Comparison of ENCODE assay signal across 9 mouse cellular contexts in genomic region chr1:39700599-39701273, GRCm38 (mm10). TPM values are rescaled to one million over a fixed set of nuclear protein-coding genes. Genes with fewer than 3 reads are reported as not detected.
A peak's percentile ranks its signal among the peaks of the same experiment; 100 is the strongest.
DNase-seq lines count a peak whose midpoint lies in the region; ATAC-seq and TF ChIP-seq lines count a peak whose summit lies in the region.
"Had no signal": no experiment of that assay in that cellular context is flagged by ENCODE, and none has a peak within 500 bp of the region (broad histone marks: within the 10 kb centered on the region; RNA-seq: fewer than 3 reads in every experiment).

No protein-coding gene starts in this region.

- 47% methylated on average over 7 of the region's 7 CpGs for WGBS in heart, postnatal 0 days
- WGBS in forebrain, embryonic 10.5 days: 7% methylated on average over 7 of the region's 7 CpGs
- 6% methylated on average over 7 of the region's 7 CpGs for WGBS in limb, embryonic 13.5 days
- WGBS in liver, embryonic 12.5 days (ENCODE audit: insufficient replicate concordance): 57% methylated on average over 7 of the region's 7 CpGs

- no peaks in the 10 kb centered on the region for H3K27me3 ChIP-seq in heart, postnatal 0 days (ENCODE audit: control insufficient read depth, insufficient read depth, low read length)
- H3K27me3 ChIP-seq in Patski: no peaks in the 10 kb centered on the region
- peaks cover 17% of the 10 kb centered on the region for H3K27me3 ChIP-seq in forebrain, embryonic 10.5 days (ENCODE audit: poor library complexity, severe bottlenecking)
- no peaks in the 10 kb centered on the region for H3K27me3 ChIP-seq in limb, embryonic 13.5 days
- H3K27me3 ChIP-seq in liver, embryonic 12.5 days (replicated peaks): no peaks in the 10 kb centered on the region

- no peak for TF ChIP-seq CTCF in heart, postnatal 0 days (IDR thresholded peaks at IDR 0.05; ENCODE audit: low read depth)
- no peak for TF ChIP-seq CTCF in Patski (IDR thresholded peaks at IDR 0.05)

- in situ Hi-C loops in Patski (cut with MboI; ENCODE audit: low pct_unique_long_range_greater_than_20kb): no loop called here

- no peak overlapping the region for H3K4me2 ChIP-seq in heart, postnatal 0 days (ENCODE audit: low read depth, low read length)
- H3K4me2 ChIP-seq in limb, embryonic 13.5 days (replicated peaks): peak overlapping the region; percentile 46
- H3K4me2 ChIP-seq in liver, embryonic 12.5 days: no peak overlapping the region

- CTCF ChIA-PET in Patski (lab: Charles Lee): no interaction called here

- H3K4me3 ChIP-seq in heart, postnatal 0 days (ENCODE audit: low read depth, low read length): no peak overlapping the region
- H3K4me3 ChIP-seq in forebrain, embryonic 10.5 days: peak overlapping the region; percentile 27
- H3K4me3 ChIP-seq in limb, embryonic 13.5 days: no peak overlapping the region
- H3K4me3 ChIP-seq in liver, embryonic 12.5 days: no peak overlapping the region

- ATAC-seq in heart, postnatal 0 days (ENCODE audit: insufficient read depth, low read depth): no peak
- peak; percentile 69 for ATAC-seq in Patski
- ATAC-seq in limb, embryonic 13.5 days (ENCODE audit: low FRiP score, low read depth): peak; percentile 54
- ATAC-seq in liver, embryonic 12.5 days: no peak

- peak; percentile 3 for DNase-seq in heart, postnatal 0 days (ENCODE audit: low spot score)
- DNase-seq in heart, postnatal 14 days: no peak
- peak; percentile 53 for DNase-seq in Patski (ENCODE audit: low read depth, low spot score)
- DNase-seq in forebrain, embryonic 10.5 days (ENCODE audit: extremely low spot score, low spot score): peak; percentile 47
- DNase-seq in right cerebral cortex, adult 2 months (ENCODE audit: low spot score in 2 of 2): no peak
- no peak for DNase-seq in right cerebral cortex, postnatal 36 days (ENCODE audit: low spot score in 2 of 2)
- DNase-seq: right cerebral cortex, adult 18-20 months had no signal

- no peaks in the 10 kb centered on the region for H3K9me3 ChIP-seq in heart, postnatal 0 days (replicated peaks; ENCODE audit: control insufficient read depth, low read length)
- H3K9me3 ChIP-seq in forebrain, embryonic 10.5 days: no peaks in the 10 kb centered on the region
- H3K9me3 ChIP-seq in limb, embryonic 13.5 days: no peaks in the 10 kb centered on the region
- no peaks in the 10 kb centered on the region for H3K9me3 ChIP-seq in liver, embryonic 12.5 days (replicated peaks)

- H3K27ac ChIP-seq in heart, postnatal 0 days (ENCODE audit: low read depth): no peak overlapping the region
- H3K27ac ChIP-seq in forebrain, embryonic 10.5 days: peak overlapping the region; percentile 85
- peak overlapping the region; percentile 79 for H3K27ac ChIP-seq in limb, embryonic 13.5 days
- no peak overlapping the region for H3K27ac ChIP-seq in liver, embryonic 12.5 days

- POLR2A ChIA-PET in Patski (lab: Charles Lee): no interaction called here

- H3K36me3 ChIP-seq in heart, postnatal 0 days (replicated peaks; ENCODE audit: control insufficient read depth, insufficient read depth, low read length): no peaks in the 10 kb centered on the region
- no peaks in the 10 kb centered on the region for H3K36me3 ChIP-seq in forebrain, embryonic 10.5 days (replicated peaks)
- no peaks in the 10 kb centered on the region for H3K36me3 ChIP-seq in limb, embryonic 13.5 days
- no peaks in the 10 kb centered on the region for H3K36me3 ChIP-seq in liver, embryonic 12.5 days

- no peak for TF ChIP-seq EP300 in heart, postnatal 0 days (IDR thresholded peaks at IDR 0.05; ENCODE audit: low read depth)

- H3K9ac ChIP-seq in heart, postnatal 0 days (replicated peaks; ENCODE audit: low read depth, low read length): no peak overlapping the region
- peak overlapping the region; percentile 0; the same call in 1 of the 2 replicates for H3K9ac ChIP-seq in limb, embryonic 13.5 days
- H3K9ac ChIP-seq in liver, embryonic 12.5 days: no peak overlapping the region

- H3K4me1 ChIP-seq in heart, postnatal 0 days (ENCODE audit: control insufficient read depth, insufficient read depth): peaks cover 3% of the 10 kb centered on the region
- H3K4me1 ChIP-seq in forebrain, embryonic 10.5 days: peaks cover 53% of the 10 kb centered on the region
- H3K4me1 ChIP-seq in limb, embryonic 13.5 days: peaks cover 84% of the 10 kb centered on the region
- peaks cover 10% of the 10 kb centered on the region; the same call in 1 of the 2 replicates for H3K4me1 ChIP-seq in liver, embryonic 12.5 days

- intact Hi-C loops in heart, postnatal 14 days (cut with DNase I): no loop called here

RNA-seq across cellular contexts. Expression of gene Rfx8, which starts 20.1 kb away (rescaled TPM):
- not detected in 2 replicates for total RNA-seq in heart, postnatal 0 days (2014; rRNA removed; ENCODE audit: low replicate concordance)
- 0.68 and 0.71 TPM in 2 replicates for polyA plus RNA-seq in heart, postnatal 0 days (2015; fragmentation: Nextera tagmentation; extraction: Ambion mirVana)
- under 1 TPM; 0.32 to 0.36 TPM for total RNA-seq in heart, postnatal 14 days (2021)
- not detected for polyA plus RNA-seq in Patski (2021)
- 0.22 and 0.34 TPM in 2 replicates for polyA plus RNA-seq in forebrain, embryonic 10.5 days (2016; fragmentation: Nextera tagmentation; extraction: Ambion mirVana)
- polyA plus RNA-seq in limb, embryonic 13.5 days (2015; fragmentation: Nextera tagmentation; extraction: Ambion mirVana): 1.2 and 1.4 TPM in 2 replicates
- 0.12 TPM in 2 replicates for polyA plus RNA-seq in liver, embryonic 12.5 days (2016; fragmentation: Nextera tagmentation; extraction: Ambion mirVana)

RNA-seq across cellular contexts. Expression of gene Creg2, which starts 49.5 kb away (rescaled TPM):
- not detected in 2 replicates for total RNA-seq in heart, postnatal 0 days (2014; rRNA removed; ENCODE audit: low replicate concordance)
- polyA plus RNA-seq in heart, postnatal 0 days (2015; fragmentation: Nextera tagmentation; extraction: Ambion mirVana): 0.01 and 0.03 TPM in 2 replicates
- not detected for total RNA-seq in heart, postnatal 14 days (2021)
- polyA plus RNA-seq in Patski (2021): not detected
- 0.05 TPM in 1 of 2 replicates, not detected in the other for polyA plus RNA-seq in forebrain, embryonic 10.5 days (2016; fragmentation: Nextera tagmentation; extraction: Ambion mirVana)
- 0.13 and 0.15 TPM in 2 replicates for polyA plus RNA-seq in limb, embryonic 13.5 days (2015; fragmentation: Nextera tagmentation; extraction: Ambion mirVana)
- polyA plus RNA-seq in liver, embryonic 12.5 days (2016; fragmentation: Nextera tagmentation; extraction: Ambion mirVana): not detected in 2 replicates

Comparison
In these comparisons a context has a peak if more than half of its experiments do, and no peak if none do; other contexts are left out.
1. DNase-seq: peak in heart, postnatal 0 days (single experiment), Patski (single experiment) and forebrain, embryonic 10.5 days (single experiment); none in heart, postnatal 14 days (0 of 2), right cerebral cortex, adult 2 months (0 of 2) and right cerebral cortex, postnatal 36 days (0 of 2).
2. ATAC-seq: peak in Patski (single experiment) and limb, embryonic 13.5 days (single experiment); none in heart, postnatal 0 days (single experiment) and liver, embryonic 12.5 days (single experiment).
3. H3K27ac ChIP-seq: peak in forebrain, embryonic 10.5 days (single experiment) and limb, embryonic 13.5 days (single experiment); none in heart, postnatal 0 days (single experiment) and liver, embryonic 12.5 days (single experiment).